Mouse (Mus musculus) liver, embryonic 14.5 days (tissue): Measurements from ENCODE around the gene Hrct1.

Experiments
- CTCF ChIP-seq: IDR thresholded peaks from 2 replicates; pipeline ENCODE4 v1.5.1; 2016; ENCODE audit warnings: antibody characterized with exemption, low read depth, control low read depth
- EP300 ChIP-seq: IDR thresholded peaks from 2 replicates; pipeline ENCODE4 v1.6.1; 2016; ENCODE audit warnings: antibody characterized with exemption, low read depth

DNA sequence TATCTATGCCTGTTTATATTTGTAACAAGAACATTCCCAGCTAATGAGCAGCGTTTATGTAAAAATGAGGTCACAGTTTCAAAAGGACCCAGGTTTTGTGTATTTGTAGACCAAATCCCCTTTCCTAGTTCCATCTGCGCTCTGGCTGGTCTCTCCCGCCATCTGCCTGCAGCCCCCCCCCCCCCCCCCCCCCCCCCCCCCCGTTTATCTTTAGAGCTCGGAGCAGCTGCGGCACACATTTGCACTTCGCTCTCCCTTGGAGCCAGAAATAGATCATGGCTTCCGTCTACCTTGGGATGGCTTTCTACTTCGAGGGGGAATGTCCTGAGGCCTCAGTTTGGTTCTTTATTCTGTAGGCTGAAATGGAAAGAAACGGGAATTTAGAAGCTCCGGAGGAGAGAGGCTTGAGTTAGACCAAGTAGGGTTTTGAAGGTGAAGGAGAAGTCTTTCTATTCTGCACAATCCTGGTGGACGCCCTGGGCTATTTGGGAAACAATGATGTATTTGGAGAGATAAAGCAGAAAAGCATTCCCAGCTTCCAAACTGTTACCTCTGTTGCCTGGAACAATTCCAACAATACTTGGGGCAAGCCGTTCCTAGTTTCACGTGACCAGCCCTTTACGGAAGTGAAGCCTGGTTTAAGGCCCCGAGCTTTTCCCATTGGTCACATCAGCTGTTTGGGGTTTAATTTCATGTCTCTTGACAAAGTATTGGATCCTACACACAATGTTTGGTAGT, 6.3 kb upstream of the Hrct1 start:
- TF ChIP-seq EP300 (no peak), CTCF (no peak)
